Mouse (Mus musculus): ENCODE measurements at regions not wholly inside any gene's neighbourhood (a gene's known extent, or its start where the extent isn't known, plus 50 kb on each side); places are given as distances from the start of the nearest gene placed in this dataset.

GRCm38 (mm10) chr15:27409856-27410255, 56.6 kb upstream of the Ank start:
- TF ChIP-seq UBTF (IDR thresholded peaks at IDR 0.05; ENCODE audit: low read depth, low read length) (no peak), CTCF (conservative IDR thresholded peaks at IDR 0.05 in 1 of 2, IDR thresholded peaks at IDR 0.05 in 1 of 2; ENCODE audit: low read depth in 2 of 2, low read length in 2 of 2) (no peak), MAX (IDR thresholded peaks at IDR 0.05; ENCODE audit: low read length) (no peak), SMC3 (IDR thresholded peaks at IDR 0.05; ENCODE audit: low read depth, low read length) (no peak)

Measured in CH12.LX (cell line).